Mouse (Mus musculus): ENCODE results near the gene Lhfpl3.

DNA sequence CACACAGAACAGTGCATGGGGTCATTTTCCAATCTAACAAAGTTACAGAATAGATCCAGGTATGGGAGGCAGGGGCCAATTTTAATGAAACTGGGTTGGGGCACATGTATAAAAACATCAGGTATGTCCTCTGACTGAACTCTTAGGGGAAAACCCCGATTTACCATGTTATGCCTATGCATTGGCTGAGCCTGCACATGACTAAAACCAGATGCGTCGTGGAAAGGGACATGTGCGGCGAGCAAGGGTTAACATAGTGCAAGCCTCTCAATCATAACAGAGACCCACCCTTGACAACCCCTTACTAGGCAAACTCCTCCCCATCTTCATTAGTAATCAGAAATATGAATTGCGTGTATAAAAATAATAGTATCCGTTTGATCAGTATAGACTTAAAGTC is 533.5 kb downstream of the Lhfpl3 start:
- TF ChIP-seq CTCF (IDR thresholded peaks at IDR 0.05; ENCODE audit: extremely low read depth, insufficient read length, insufficient replicate concordance, low read depth, low read length) (no peak), POLR2A (IDR thresholded peaks at IDR 0.05; ENCODE audit: low read depth, low read length) (no peak)
